Mouse (Mus musculus) inflammation-experienced regulatory T-cells, adult 6 months (primary cell): Measurements from ENCODE around the gene Nat14. TPM values are rescaled to one million over a fixed set of nuclear protein-coding genes. Genes with fewer than 3 reads are reported as not detected.

Experiments
- ATAC-seq: one replicate; pipeline ENCODE4 v1.8.0; 2017
- polyA plus RNA-seq, 3 experiments: library from polyadenylated mRNA; unstranded; fragments of 100-300 nt; shearing (Covaris generic); gene quantifications; one replicate each; pipeline ENCODE4 v1.2.1; 2017

Nat14 gene
- polyA plus RNA-seq, 3 experiments from 2014 or later = 0.34 to 0.44 TPM; not detected in 1

DNA sequence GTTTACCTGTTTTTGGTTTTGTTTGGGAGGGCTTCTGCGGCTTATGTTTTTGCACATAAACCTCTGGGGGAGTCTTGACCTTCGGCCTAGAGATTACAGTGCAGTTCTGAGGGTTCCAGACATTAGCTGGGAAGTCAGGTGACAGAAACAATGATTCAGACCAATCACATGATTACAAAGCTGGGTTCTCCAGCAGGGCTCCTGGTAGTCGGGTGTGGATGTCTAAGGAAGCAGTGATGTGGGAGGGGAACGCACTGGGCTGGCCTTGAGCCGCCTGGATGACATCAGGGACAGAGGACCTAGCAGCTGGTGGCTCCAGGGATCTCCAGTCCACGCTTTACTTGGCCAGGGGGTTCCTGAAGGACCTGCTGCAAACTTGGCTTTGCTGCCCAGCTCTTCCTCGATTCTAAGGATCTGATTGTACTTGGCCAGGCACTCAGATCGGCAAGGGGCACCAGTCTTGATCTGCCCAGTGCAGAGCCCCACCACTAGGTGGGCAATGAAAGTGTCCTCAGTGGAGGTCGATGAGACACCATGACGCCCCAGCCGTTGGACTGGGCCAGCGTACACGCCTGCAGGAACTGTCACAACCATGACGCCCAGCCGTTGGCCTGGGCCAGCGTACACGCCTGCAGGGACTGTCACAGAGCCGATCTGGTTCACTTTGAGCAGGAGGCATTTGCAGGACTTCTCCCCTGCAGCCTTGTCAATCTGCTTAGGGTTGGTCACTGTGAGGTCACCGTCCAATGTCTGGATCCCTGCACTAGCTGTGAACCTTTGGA lies 28.9 kb downstream of the Nat14 start:
- ATAC-seq = no peak

DNA sequence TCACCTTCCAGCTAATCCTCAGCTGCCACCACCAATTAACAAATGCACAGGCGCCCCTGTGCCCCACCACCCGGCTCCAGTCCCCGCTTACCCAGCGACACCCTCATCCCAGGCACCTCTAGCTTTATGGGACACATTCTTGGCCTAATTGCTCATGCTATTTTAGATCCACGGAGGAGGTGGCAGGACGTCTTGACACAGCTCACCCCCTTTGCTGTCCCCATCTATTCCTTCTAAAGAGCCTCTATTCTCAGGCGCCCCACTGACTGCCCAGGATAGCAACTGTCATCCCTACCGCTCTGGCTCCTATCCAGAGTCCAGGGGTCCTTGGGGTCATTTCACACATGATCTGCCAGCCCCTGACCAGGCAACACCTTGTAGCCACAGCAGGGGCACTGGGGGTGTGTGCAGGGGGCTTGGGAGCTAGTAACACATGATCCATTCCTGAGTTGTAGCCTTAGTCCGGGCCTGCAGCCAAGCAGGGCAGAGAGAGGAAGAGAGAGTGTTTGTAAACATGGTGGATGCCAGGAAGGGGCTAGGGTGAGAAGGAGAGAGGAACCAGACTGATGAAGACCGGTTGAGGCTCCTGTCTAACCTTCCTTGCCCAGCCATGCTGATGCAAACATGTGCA lies 32.1 kb downstream of the Nat14 start:
- no peak for ATAC-seq

DNA sequence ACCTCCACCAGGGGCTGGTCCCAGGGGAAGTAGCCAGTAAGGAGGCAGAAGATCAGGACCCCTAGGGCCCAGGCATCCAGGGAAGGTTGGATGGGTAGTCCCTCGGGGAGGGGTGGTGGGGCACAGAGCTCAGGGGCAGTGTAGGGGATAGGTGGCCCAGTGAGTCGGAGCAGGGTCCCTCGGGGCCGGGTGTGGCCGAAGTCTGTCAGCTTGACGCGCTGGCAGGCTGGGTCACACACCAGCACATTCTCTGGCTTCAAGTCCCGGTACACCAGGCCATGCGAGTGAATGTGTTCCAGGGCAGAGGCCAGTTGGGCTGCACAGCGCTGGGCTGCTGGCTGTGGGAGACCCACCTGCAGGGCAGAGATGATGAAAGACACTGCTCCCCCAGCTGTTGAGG lies 35.5 kb downstream of the Nat14 start:
- no peak for ATAC-seq

DNA sequence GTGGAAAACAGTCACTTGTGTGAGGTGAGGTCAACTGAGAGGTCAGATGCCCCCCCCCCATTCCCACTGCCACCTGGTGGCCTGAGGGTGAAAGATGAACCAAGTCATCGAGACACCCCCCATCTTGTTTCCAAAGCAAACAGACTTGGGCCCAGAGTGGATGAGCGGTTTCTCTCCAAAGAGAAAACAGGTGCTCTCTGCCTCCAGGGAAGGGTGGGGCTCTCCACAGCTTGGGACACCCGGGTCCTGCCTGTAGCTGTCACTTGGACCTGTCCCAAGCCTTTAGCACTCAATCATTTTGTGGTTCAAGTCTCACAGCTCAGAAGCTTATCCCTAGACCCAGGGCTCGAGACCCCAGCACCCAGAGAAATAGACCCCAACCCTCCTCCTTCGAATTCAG lies 41.7 kb downstream of the Nat14 start:
- ATAC-seq = no peak

DNA sequence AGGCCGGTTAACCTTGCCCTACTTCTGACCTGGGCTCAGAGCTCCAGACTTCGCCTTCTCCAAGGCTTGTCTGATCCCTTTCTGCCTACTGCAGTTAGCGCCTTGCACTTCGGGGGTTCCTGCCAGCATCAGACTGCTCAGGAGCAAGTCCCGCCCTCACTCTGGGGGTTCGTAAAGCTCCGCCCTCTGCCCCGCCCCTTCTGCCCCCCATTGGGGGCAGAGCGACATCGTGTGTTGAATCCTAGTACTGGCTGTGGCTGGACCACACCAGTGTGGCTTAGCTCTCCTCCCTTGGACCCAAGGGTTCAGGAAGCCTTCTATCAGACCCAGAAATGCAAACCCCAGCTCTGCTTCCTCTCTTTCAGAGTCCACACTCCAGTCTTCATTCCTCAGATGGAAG lies 42.4 kb downstream of the Nat14 start, which contains the start of gene Sbk2:
Gene Sbk2 (minus strand): TSS at position 135 of the 400 bp plus-strand sequence.
- peak; percentile 88 for ATAC-seq

DNA sequence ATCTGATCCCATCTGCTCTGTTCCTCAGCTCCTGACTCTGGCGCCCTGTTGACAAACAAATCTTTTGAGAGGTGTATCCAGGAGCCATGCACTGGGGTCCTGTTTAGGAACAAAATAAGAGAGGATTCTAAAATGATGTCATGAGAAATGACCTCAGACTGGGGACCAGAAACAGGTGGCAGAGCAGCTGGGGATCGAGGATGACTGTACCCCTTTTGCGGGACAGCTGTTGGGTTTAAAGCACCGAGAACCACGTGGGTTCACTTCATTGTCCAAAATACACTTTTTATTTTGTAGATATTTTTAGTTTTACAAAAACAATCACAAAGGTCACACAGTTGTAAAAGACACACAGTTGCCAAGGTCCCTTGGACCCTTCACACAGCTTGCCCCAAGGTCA lies 43.2 kb downstream of the Nat14 start:
- ATAC-seq = no peak

DNA sequence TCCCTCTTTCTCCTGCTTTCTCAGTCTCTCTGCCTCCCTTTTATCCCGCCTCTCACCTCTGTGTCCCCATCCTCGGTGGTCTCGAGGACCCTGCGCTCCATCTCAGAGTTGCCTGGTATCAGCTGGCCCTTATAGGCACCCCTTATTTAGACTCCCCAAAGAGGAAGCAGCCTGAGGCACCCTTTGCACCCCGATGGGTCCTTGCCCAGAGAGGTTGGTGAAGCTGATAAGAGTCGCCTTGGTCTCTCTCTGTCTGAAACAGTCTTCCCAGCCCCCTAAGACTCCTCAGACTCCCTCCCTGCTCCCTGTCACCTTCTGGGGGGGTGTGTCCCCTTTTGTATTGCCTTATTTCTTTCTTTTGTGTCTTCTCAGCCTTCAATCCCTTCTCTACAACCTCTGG lies 49.2 kb downstream of the Nat14 start, which contains the start of gene Sbk3:
Gene Sbk3 (minus strand): TSS at position 101 of the 400 bp plus-strand sequence.
- ATAC-seq = no peak

DNA sequence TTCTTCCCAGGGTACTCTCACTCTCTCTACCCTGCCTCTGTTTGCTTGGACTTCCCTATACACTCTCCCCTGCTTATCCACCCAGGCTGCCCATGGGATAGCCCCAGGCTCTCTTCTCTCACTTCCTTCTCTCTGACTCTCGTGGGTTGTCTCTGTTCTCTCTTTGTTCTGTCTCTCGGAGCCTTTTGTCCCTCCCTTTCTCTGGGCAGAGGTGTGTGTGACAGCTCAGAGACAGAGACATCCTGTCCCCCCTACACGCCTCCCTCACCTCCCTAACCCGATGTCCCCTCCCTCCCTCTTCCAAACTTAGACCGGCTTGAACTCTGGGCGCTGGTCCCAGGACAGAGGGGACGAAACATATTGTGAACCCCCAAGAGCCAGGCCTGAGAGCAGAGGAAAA lies 49.9 kb downstream of the Nat14 start:
- no peak for ATAC-seq

DNA sequence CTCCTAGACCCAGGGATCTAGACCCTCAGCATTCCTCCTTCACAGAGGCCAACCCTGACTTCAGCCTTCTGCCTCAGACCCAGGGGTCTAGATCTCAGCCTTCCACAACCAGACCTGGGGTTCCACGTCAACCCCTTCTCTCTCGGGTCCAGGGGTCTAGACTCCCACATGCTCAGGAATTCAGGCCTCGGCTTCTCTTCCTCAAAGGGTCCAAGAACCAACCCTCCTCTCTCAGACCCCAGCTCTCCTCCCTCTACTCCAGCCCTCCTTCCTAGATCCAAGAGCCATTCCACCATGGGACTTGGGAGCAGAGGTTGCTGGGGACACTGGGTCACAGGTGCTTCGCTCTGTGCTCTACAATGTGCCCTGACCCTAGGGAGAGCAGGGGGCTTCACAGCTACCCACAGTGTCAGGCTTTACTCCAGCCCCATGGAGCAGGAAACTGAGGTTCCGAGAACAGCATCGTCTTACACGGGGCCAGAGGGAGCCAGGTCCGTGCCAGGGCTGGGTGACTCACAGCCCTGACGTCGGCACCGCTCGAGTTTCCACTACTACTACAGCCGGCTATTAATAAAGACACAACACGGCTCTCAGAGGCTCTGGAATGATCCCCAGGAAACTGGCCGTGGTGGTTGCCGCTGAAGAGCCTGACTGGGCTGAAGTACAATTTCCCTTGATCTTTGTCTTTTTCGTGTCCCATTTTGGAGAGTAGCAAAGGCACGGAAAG lies 50.7 kb downstream of the Nat14 start:
- no peak for ATAC-seq

Other genes starting within 250 kb of the Nat14 start
- gene Hspbp1, start 237.0 kb upstream of the Nat14 start, polyA plus RNA-seq = 10 to 100 TPM; 41.5 to 52.0 (median 46.5) TPM
- under 1 TPM in 1 of 3 experiments, not detected in 2; 0.62 TPM for gene Brsk1, start 231.4 kb upstream of the Nat14 start, polyA plus RNA-seq
- gene Tmem150b, start 196.8 kb upstream of the Nat14 start, polyA plus RNA-seq = not detected
- 10 to 100 TPM; 22.6 to 25.7 (median 24.9) TPM for gene Kmt5c, start 181.9 kb upstream of the Nat14 start, polyA plus RNA-seq
- 1 to 10 TPM in 1 of 3 experiments, under 1 TPM in 1, not detected in 1; 0.86 to 1.4 TPM for gene Cox6b2, start 168.9 kb upstream of the Nat14 start, polyA plus RNA-seq
- not detected for gene Fam71e2, start 150.7 kb upstream of the Nat14 start, polyA plus RNA-seq
- gene Il11, start 139.2 kb upstream of the Nat14 start, polyA plus RNA-seq = not detected
- gene Tmem190, start 139.1 kb upstream of the Nat14 start, polyA plus RNA-seq = not detected
- under 1 TPM in 1 of 3 experiments, not detected in 2; 0.90 TPM for gene Tmem238, start 132.4 kb upstream of the Nat14 start, polyA plus RNA-seq
- 100 to 1,000 TPM; 324 to 638 (median 419) TPM for gene Rpl28, start 129.2 kb upstream of the Nat14 start, polyA plus RNA-seq
- 10 to 100 TPM; 13.2 to 64.5 (median 31.1) TPM for gene Ube2s, start 109.4 kb upstream of the Nat14 start, polyA plus RNA-seq
- gene Shisa7, start 77.3 kb upstream of the Nat14 start, polyA plus RNA-seq = not detected
- gene Isoc2b, start 51.8 kb upstream of the Nat14 start, polyA plus RNA-seq = 10 to 100 TPM; 26.6 to 36.5 (median 34.4) TPM
- gene Isoc2a, start 44.9 kb upstream of the Nat14 start, polyA plus RNA-seq = under 1 TPM; 0.58 to 0.92 (median 0.70) TPM
- gene Gm36210, start 15.5 kb upstream of the Nat14 start, polyA plus RNA-seq = not detected
- 1 to 10 TPM in 2 of 3 experiments, under 1 TPM in 1; 0.93 to 1.8 (median 1.6) TPM for gene Zfp628, start 6.8 kb upstream of the Nat14 start, polyA plus RNA-seq
- gene Ssc5d, start 3.8 kb downstream of the Nat14 start, polyA plus RNA-seq = not detected
- gene Sbk2, start 42.4 kb downstream of the Nat14 start, polyA plus RNA-seq = 1 to 10 TPM in 2 of 3 experiments, not detected in 1; 1.2 to 2.0 TPM
- gene Sbk3, start 49.1 kb downstream of the Nat14 start, polyA plus RNA-seq = not detected
- gene Zfp579, start 74.1 kb downstream of the Nat14 start, polyA plus RNA-seq = 1 to 10 TPM; 4.3 to 6.0 (median 5.1) TPM
- 10 to 100 TPM; 34.4 to 44.7 (median 38.9) TPM for gene Zfp524, start 92.4 kb downstream of the Nat14 start, polyA plus RNA-seq
- gene Fiz1, start 92.7 kb downstream of the Nat14 start, polyA plus RNA-seq = 10 to 100 TPM in 1 of 3 experiments, 1 to 10 TPM in 2; 7.2 to 15.1 (median 7.9) TPM
- 10 to 100 TPM in 2 of 3 experiments, 1 to 10 TPM in 1; 7.8 to 17.2 (median 10.8) TPM for gene Gm44973, start 93.5 kb downstream of the Nat14 start, polyA plus RNA-seq
- 1 to 10 TPM; 2.5 to 6.7 (median 5.2) TPM for gene Zfp865, start 98.3 kb downstream of the Nat14 start, polyA plus RNA-seq
- gene Ccdc106, start 98.5 kb downstream of the Nat14 start, polyA plus RNA-seq = not detected
- not detected for gene 4632433K11Rik, start 112.1 kb downstream of the Nat14 start, polyA plus RNA-seq
- 1 to 10 TPM; 3.0 to 5.1 (median 3.7) TPM for gene Zfp784, start 116.4 kb downstream of the Nat14 start, polyA plus RNA-seq
- gene Zfp580, start 129.5 kb downstream of the Nat14 start, polyA plus RNA-seq = 1 to 10 TPM in 1 of 3 experiments, under 1 TPM in 2; 0.77 to 1.3 (median 0.93) TPM
- 10 to 100 TPM; 26.0 to 33.4 (median 32.0) TPM for gene U2af2, start 140.1 kb downstream of the Nat14 start, polyA plus RNA-seq
- 1 to 10 TPM; 5.8 to 7.3 (median 6.8) TPM for gene Epn1, start 158.2 kb downstream of the Nat14 start, polyA plus RNA-seq
- not detected for gene Rfpl4, start 194.9 kb downstream of the Nat14 start, polyA plus RNA-seq
- under 1 TPM in 1 of 3 experiments, not detected in 2; 0.50 TPM for gene Rasl2-9, start 203.9 kb downstream of the Nat14 start, polyA plus RNA-seq
- gene Vmn1r55, start 227.6 kb downstream of the Nat14 start, polyA plus RNA-seq = under 1 TPM in 2 of 3 experiments, not detected in 1; 0.15 to 0.40 TPM